Mouse (Mus musculus): ENCODE data around the gene Cmss1. TPM values are rescaled to one million over a fixed set of nuclear protein-coding genes. Genes with fewer than 3 reads are reported as not detected.

The Cmss1 gene
- total and polyA plus RNA-seq, 2 experiments from 2014 or later: 12.0 to 43.4 TPM

GRCm38 (mm10) chr16:57573831-57574230 is 32.8 kb downstream of the Cmss1 start:
- 92% methylated on average over 1 of the region's 1 CpGs for WGBS
- Histone ChIP-seq H3K4me2 (ENCODE audit: low read depth) (no peak overlapping the region), H3K9me3 (ENCODE audit: low read length) (no peaks in the 10 kb centered on the region), H3K4me1 (ENCODE audit: insufficient read depth) (no peaks in the 10 kb centered on the region), H3K27me3 (ENCODE audit: insufficient read depth, low read length) (no peaks in the 10 kb centered on the region), H3K4me3 (ENCODE audit: low read depth, low read length) (no peak overlapping the region), H3K36me3 (ENCODE audit: insufficient read depth) (no peaks in the 10 kb centered on the region), H3K27ac (ENCODE audit: low read depth, low read length) (no peak overlapping the region), H3K9ac (no peak overlapping the region)
- ATAC-seq: no peak
- TF ChIP-seq CTCF (IDR thresholded peaks at IDR 0.05; ENCODE audit: low read depth): no peak
- DNase-seq: no peak

GRCm38 (mm10) chr16:57570789-57571311 is 35.8 kb downstream of the Cmss1 start:
- 72% methylated on average over 5 of the region's 5 CpGs for WGBS

GRCm38 (mm10) chr16:57568648-57569404 is 37.8 kb downstream of the Cmss1 start:
- no peaks in the 10 kb centered on the region for H3K36me3 ChIP-seq (ENCODE audit: insufficient read depth)
- no peak overlapping the region for H3K4me2 ChIP-seq (ENCODE audit: low read depth)
- WGBS: 86% methylated on average over 7 of the region's 7 CpGs
- TF ChIP-seq CTCF (IDR thresholded peaks at IDR 0.05; ENCODE audit: low read depth): no peak
- H3K27me3 ChIP-seq (ENCODE audit: insufficient read depth, low read length): no peaks in the 10 kb centered on the region
- H3K9me3 ChIP-seq (ENCODE audit: low read length): no peaks in the 10 kb centered on the region
- ATAC-seq (no peak), DNase-seq (no peak)
- H3K4me3 ChIP-seq (ENCODE audit: low read depth, low read length): no peak overlapping the region
- H3K4me1 ChIP-seq (ENCODE audit: insufficient read depth): no peaks in the 10 kb centered on the region
- H3K27ac ChIP-seq (ENCODE audit: low read depth, low read length): no peak overlapping the region
- no peak overlapping the region for H3K9ac ChIP-seq

More at GRCm38 (mm10) chr16:57570789-57571311, 35.8 kb downstream of the Cmss1 start:
- Histone ChIP-seq H3K4me3 (ENCODE audit: low read depth, low read length) (no peak overlapping the region), H3K4me2 (ENCODE audit: low read depth) (no peak overlapping the region), H3K9me3 (ENCODE audit: low read length) (no peaks in the 10 kb centered on the region), H3K36me3 (ENCODE audit: insufficient read depth) (no peaks in the 10 kb centered on the region), H3K27me3 (ENCODE audit: insufficient read depth, low read length) (no peaks in the 10 kb centered on the region), H3K27ac (ENCODE audit: low read depth, low read length) (no peak overlapping the region), H3K4me1 (ENCODE audit: insufficient read depth) (no peaks in the 10 kb centered on the region), H3K9ac (no peak overlapping the region)
- no peak for TF ChIP-seq CTCF (IDR thresholded peaks at IDR 0.05; ENCODE audit: low read depth)
- ATAC-seq: no peak
- DNase-seq: no peak

- no peak for TF ChIP-seq CTCF (IDR thresholded peaks at IDR 0.05; ENCODE audit: low read depth)
- H3K4me2 ChIP-seq (ENCODE audit: low read depth): no peak overlapping the region
- DNase-seq (no peak), ATAC-seq (no peak)
- H3K27ac ChIP-seq (ENCODE audit: low read depth, low read length): no peak overlapping the region
- no peaks in the 10 kb centered on the region for H3K27me3 ChIP-seq (ENCODE audit: insufficient read depth, low read length)
- no peaks in the 10 kb centered on the region for H3K9me3 ChIP-seq (ENCODE audit: low read length)
- no peak overlapping the region for H3K4me3 ChIP-seq (ENCODE audit: low read depth, low read length)
- no peak overlapping the region for H3K9ac ChIP-seq
- no peaks in the 10 kb centered on the region for H3K36me3 ChIP-seq (ENCODE audit: insufficient read depth)
- no peaks in the 10 kb centered on the region for H3K4me1 ChIP-seq (ENCODE audit: insufficient read depth)
- WGBS: 91% methylated on average over 3 of the region's 3 CpGs
These were observed 40.4 kb downstream of the Cmss1 start for GRCm38 (mm10) chr16:57566215-57566614.

- Histone ChIP-seq H3K27ac (ENCODE audit: low read depth, low read length) (no peak overlapping the region), H3K4me1 (ENCODE audit: insufficient read depth) (no peaks in the 10 kb centered on the region), H3K9ac (no peak overlapping the region), H3K9me3 (ENCODE audit: low read length) (no peaks in the 10 kb centered on the region), H3K27me3 (ENCODE audit: insufficient read depth, low read length) (no peaks in the 10 kb centered on the region), H3K36me3 (ENCODE audit: insufficient read depth) (no peaks in the 10 kb centered on the region), H3K4me3 (ENCODE audit: low read depth, low read length) (no peak overlapping the region), H3K4me2 (ENCODE audit: low read depth) (no peak overlapping the region)
- WGBS: 73% methylated on average over 1 of the region's 1 CpGs
- no peak for TF ChIP-seq CTCF (IDR thresholded peaks at IDR 0.05; ENCODE audit: low read depth)
- ATAC-seq: no peak
- DNase-seq: no peak
These were observed 41.9 kb downstream of the Cmss1 start for GRCm38 (mm10) chr16:57564807-57565206.

- no peak for TF ChIP-seq CTCF (IDR thresholded peaks at IDR 0.05; ENCODE audit: low read depth)
- DNase-seq: no peak
- WGBS: 84% methylated on average over 3 of the region's 3 CpGs
- Histone ChIP-seq H3K4me2 (ENCODE audit: low read depth) (no peak overlapping the region), H3K9me3 (ENCODE audit: low read length) (no peaks in the 10 kb centered on the region), H3K9ac (no peak overlapping the region), H3K4me3 (ENCODE audit: low read depth, low read length) (no peak overlapping the region), H3K27me3 (ENCODE audit: insufficient read depth, low read length) (no peaks in the 10 kb centered on the region), H3K36me3 (ENCODE audit: insufficient read depth) (no peaks in the 10 kb centered on the region), H3K27ac (ENCODE audit: low read depth, low read length) (no peak overlapping the region), H3K4me1 (ENCODE audit: insufficient read depth) (no peaks in the 10 kb centered on the region)
- no peak for ATAC-seq
These were observed 43.2 kb downstream of the Cmss1 start for GRCm38 (mm10) chr16:57563453-57563852.

GRCm38 (mm10) chr16:57560185-57560584 is 46.5 kb downstream of the Cmss1 start:
- Histone ChIP-seq H3K9ac (no peak overlapping the region), H3K4me1 (ENCODE audit: insufficient read depth) (no peaks in the 10 kb centered on the region), H3K4me3 (ENCODE audit: low read depth, low read length) (no peak overlapping the region), H3K9me3 (ENCODE audit: low read length) (no peaks in the 10 kb centered on the region), H3K4me2 (ENCODE audit: low read depth) (no peak overlapping the region), H3K27ac (ENCODE audit: low read depth, low read length) (no peak overlapping the region), H3K36me3 (ENCODE audit: insufficient read depth) (no peaks in the 10 kb centered on the region), H3K27me3 (ENCODE audit: insufficient read depth, low read length) (no peaks in the 10 kb centered on the region)
- ATAC-seq (no peak), DNase-seq (no peak)
- no peak for TF ChIP-seq CTCF (IDR thresholded peaks at IDR 0.05; ENCODE audit: low read depth)
- WGBS: 94% methylated on average over 1 of the region's 1 CpGs

Measured in forebrain, postnatal 0 days (tissue).